Mouse (Mus musculus) heart, adult 2 months (tissue): ENCODE results near the gene Mindy4. TPM values are rescaled to one million over a fixed set of nuclear protein-coding genes. Genes with fewer than 3 reads are reported as not detected.
A peak's percentile ranks its signal among the peaks of the same experiment; 100 is the strongest.

Source experiments
- DNase-seq, 2 experiments: peaks; one replicate each; pipeline ENCODE4 v3.0.0; 2021
- H3K27ac ChIP-seq: fragments of 200-600 bp; 2 replicates; pipeline ENCODE4 v1.8.1; 2022
- H3K27me3 ChIP-seq: fragments of 200-500 bp; 2 replicates; pipeline ENCODE4 v1.6.1; 2012; ENCODE audit warnings: mild to moderate bottlenecking, low read length, inconsistent platforms, mixed read lengths; ENCODE audit not compliant: control insufficient read depth, insufficient read depth
- H3K36me3 ChIP-seq: fragments of 200-500 bp; 2 replicates; pipeline ENCODE4 v1.6.1; 2012; ENCODE audit warnings: low read length, inconsistent platforms; ENCODE audit not compliant: control insufficient read depth, insufficient read depth
- H3K4me1 ChIP-seq: fragments of 200-500 bp; 2 replicates; pipeline ENCODE4 v1.6.1; 2011; ENCODE audit warnings: low read length; ENCODE audit not compliant: control insufficient read depth, insufficient read depth
- H3K4me3 ChIP-seq: fragments of 200-600 bp; 2 replicates; pipeline ENCODE4 v1.8.1; 2022
- H3K79me2 ChIP-seq: fragments of 200-500 bp; replicated peaks from 2 replicates; pipeline ENCODE4 v1.6.1; 2012; ENCODE audit warnings: mild to moderate bottlenecking, inconsistent platforms, low read length, moderate library complexity, mixed read lengths; ENCODE audit not compliant: control insufficient read depth, insufficient read depth
- H3K9ac ChIP-seq: fragments of 200-500 bp; 2 replicates; pipeline ENCODE4 v1.6.1; 2012; ENCODE audit warnings: low read depth, mild to moderate bottlenecking, control low read depth, inconsistent platforms, low read length, mixed read lengths
- CTCF ChIP-seq: fragments of 200-600 bp; IDR thresholded peaks from 2 replicates; pipeline ENCODE4 v1.8.1; 2022; ENCODE audit warnings: antibody characterized with exemption, mild to moderate bottlenecking, moderate library complexity
- EP300 ChIP-seq: fragments of 200-500 bp; IDR thresholded peaks from 2 replicates; pipeline ENCODE4 v1.6.1; 2011; ENCODE audit warnings: low read depth, low read length, control low read depth; ENCODE audit not compliant: insufficient read depth
- POLR2A ChIP-seq: fragments of 200-500 bp; IDR thresholded peaks from 2 replicates; pipeline ENCODE4 v1.6.1; 2011; ENCODE audit warnings: mild to moderate bottlenecking, low read depth, low read length, control low read depth; ENCODE audit not compliant: insufficient read depth
- WGBS: fragments of 180-500 bp; shearing (Covaris S2); methylation state at CpG from one replicate; pipeline ENCODE4 v1.1.7; 2018; 5-methylcytosine and 5-hydroxymethylcytosine counted together
- intact Hi-C: fragments of 180-260 bp; cut with DNase I; formaldehyde crosslinking; loops from one replicate; pipeline ENCODE4 v1.15.1; 2025
- polyA plus RNA-seq: library from polyadenylated mRNA; depleted of rRNA; stranded (reverse); fragments of >200 nt; gene quantifications from 2 replicates; pipeline ENCODE4 v1.2.3, GENCODE M21; 2012
- total RNA-seq, 2 experiments: library from RNA; stranded (reverse); gene quantifications; 2 replicates each; pipeline ENCODE4 v1.2.3; 2021

The Mindy4 gene
- total and polyA plus RNA-seq, 3 experiments, result 4.3 to 5.2 (median 5.0) TPM

DNA sequence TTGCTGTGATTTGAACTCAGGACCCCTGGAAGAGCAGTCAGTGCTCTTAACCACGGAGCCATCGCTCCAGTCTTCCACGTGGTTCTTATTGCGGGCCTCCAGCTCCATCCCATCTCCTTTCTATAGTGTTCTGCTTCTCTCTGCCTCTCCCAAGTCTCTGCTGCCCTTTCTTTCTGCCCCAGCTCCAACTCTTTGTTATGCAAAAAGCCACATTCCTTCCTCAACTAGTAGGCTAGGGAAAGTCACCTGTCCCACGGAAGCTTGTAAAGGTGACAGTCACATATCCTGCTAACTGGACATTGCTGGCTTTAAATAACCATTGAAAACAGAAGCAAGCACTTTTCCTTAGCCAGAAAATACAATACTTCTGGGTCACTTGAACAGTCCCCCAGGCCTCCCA is 33.4 kb upstream of the Mindy4 start:
- no peak for TF ChIP-seq CTCF
- no peak for TF ChIP-seq POLR2A
- no peak for TF ChIP-seq EP300
- 75% methylated on average over 5 of the region's 5 CpGs for WGBS
- Histone ChIP-seq H3K27me3 (no peaks in the 10 kb centered on the region), H3K27ac (no peak overlapping the region), H3K9ac (no peak overlapping the region), H3K36me3 (no peaks in the 10 kb centered on the region), H3K79me2 (no peaks in the 10 kb centered on the region), H3K4me1 (no peaks in the 10 kb centered on the region), H3K4me3 (no peak overlapping the region)
- intact Hi-C loops, result loop anchor here (5.0 to 10.0 kb wide), 4 partner anchors 78 to 583 kb away; no protein-coding TSS in a partner anchor
- DNase-seq, result no peak

GRCm38 (mm10) chr6:55171638-55172037 is 31.5 kb upstream of the Mindy4 start:
- Histone ChIP-seq H3K27ac (no peak overlapping the region), H3K4me1 (peaks cover 3% of the 10 kb centered on the region; the same call in 1 of the 2 replicates), H3K4me3 (no peak overlapping the region), H3K27me3 (no peaks in the 10 kb centered on the region), H3K79me2 (no peaks in the 10 kb centered on the region), H3K9ac (no peak overlapping the region), H3K36me3 (no peaks in the 10 kb centered on the region)
- intact Hi-C loops, result no loop called here
- TF ChIP-seq POLR2A (no peak), CTCF (no peak), EP300 (no peak)
- 59% methylated on average over 4 of the region's 4 CpGs for WGBS
- no peak for DNase-seq

- no peak overlapping the region for H3K9ac ChIP-seq
- no peak for DNase-seq
- WGBS, result 69% methylated on average over 10 of the region's 10 CpGs
- H3K79me2 ChIP-seq, result no peaks in the 10 kb centered on the region
- intact Hi-C loops, result no loop called here
- H3K4me3 ChIP-seq, result no peak overlapping the region
- peaks cover 6% of the 10 kb centered on the region for H3K4me1 ChIP-seq
- no peak overlapping the region for H3K27ac ChIP-seq
- no peaks in the 10 kb centered on the region for H3K36me3 ChIP-seq
- no peaks in the 10 kb centered on the region for H3K27me3 ChIP-seq
- TF ChIP-seq POLR2A (no peak), CTCF (no peak), EP300 (no peak)
Measured at GRCm38 (mm10) chr6:55173171-55173570, 30.0 kb upstream of the Mindy4 start.

GRCm38 (mm10) chr6:55173941-55174349 is 29.2 kb upstream of the Mindy4 start:
- Histone ChIP-seq H3K36me3 (no peaks in the 10 kb centered on the region), H3K79me2 (no peaks in the 10 kb centered on the region), H3K9ac (no peak overlapping the region), H3K4me3 (no peak overlapping the region), H3K4me1 (peaks cover 6% of the 10 kb centered on the region), H3K27ac (no peak overlapping the region), H3K27me3 (no peaks in the 10 kb centered on the region)
- no peak for TF ChIP-seq CTCF
- intact Hi-C loops, result no loop called here
- WGBS, result 59% methylated on average over 3 of the region's 3 CpGs
- no peak for DNase-seq

- Histone ChIP-seq H3K9ac (no peak within 1 kb of the TSS), H3K27ac (no peak within 1 kb of the TSS), H3K4me1 (peaks cover 7% of the 10 kb centered on the region), H3K27me3 (no peaks in the 10 kb centered on the region), H3K79me2 (no peaks in the 10 kb centered on the region), H3K36me3 (no peaks in the 10 kb centered on the region), H3K4me3 (no peak within 1 kb of the TSS)
- no peak for DNase-seq
- intact Hi-C loops, result no loop called here
- 92% methylated on average over 1 of the region's 1 CpGs for WGBS
- TF ChIP-seq EP300 (no peak), CTCF (no peak), POLR2A (peak; percentile 60; the same call in 1 of the 2 replicates)
Measured at GRCm38 (mm10) chr6:55174741-55175181, 28.4 kb upstream of the Mindy4 start, which contains the start of gene Inmt. TSS of gene Inmt (minus strand) at chr6:55175043.

- WGBS, result 17% methylated on average over 2 of the region's 2 CpGs
- Histone ChIP-seq H3K4me1 (peaks cover 8% of the 10 kb centered on the region), H3K27me3 (no peaks in the 10 kb centered on the region), H3K36me3 (no peaks in the 10 kb centered on the region), H3K9ac (no peak overlapping the region), H3K27ac (no peak overlapping the region), H3K79me2 (no peaks in the 10 kb centered on the region), H3K4me3 (no peak overlapping the region)
- TF ChIP-seq EP300, result no peak
- no peak for TF ChIP-seq CTCF
- TF ChIP-seq POLR2A, result no peak
- intact Hi-C loops, result no loop called here
- no peak for DNase-seq
Measured at GRCm38 (mm10) chr6:55175456-55175855, 27.7 kb upstream of the Mindy4 start.
